Mouse (Mus musculus): ENCODE measurements around the gene B830017H08Rik. TPM values are rescaled to one million over a fixed set of nuclear protein-coding genes. Genes with fewer than 3 reads are reported as not detected.

B830017H08Rik gene
- polyA plus RNA-seq, 1 experiment from 2014 or later = not detected

- H3K4me2 ChIP-seq (replicated peaks; ENCODE audit: low read depth) = no peak overlapping the region
- DNase-seq (ENCODE audit: low spot score) (no peak), ATAC-seq (ENCODE audit: low FRiP score, low TSS enrichment) (no peak)
- H3K27me3 ChIP-seq (ENCODE audit: control insufficient read depth, insufficient read depth, low read length) = peaks cover 22% of the 10 kb centered on the region; the same call in 1 of the 2 replicates
- no peak overlapping the region for H3K9ac ChIP-seq (ENCODE audit: low read length)
- H3K4me3 ChIP-seq (ENCODE audit: low read depth, low read length) = no peak overlapping the region
- no peak for TF ChIP-seq EP300 (optimal IDR thresholded peaks at IDR 0.05)
- H3K27ac ChIP-seq (replicated peaks) = no peak overlapping the region
- 0 out of 2 replicates have a peak, but pooled peaks cover 3% of the 10 kb centered on the region for H3K36me3 ChIP-seq (ENCODE audit: control insufficient read depth, insufficient read depth, low read length)
- 43% methylated on average over 13 of the region's 13 CpGs for WGBS
- no peaks in the 10 kb centered on the region for H3K9me3 ChIP-seq (ENCODE audit: control insufficient read depth, low read length)
- no peaks in the 10 kb centered on the region for H3K4me1 ChIP-seq (replicated peaks; ENCODE audit: control insufficient read depth, insufficient read depth)
Measured at GRCm38 (mm10) chr16:17835481-17835880, 2.6 kb downstream of the B830017H08Rik start.

GRCm38 (mm10) chr16:17838051-17838450 lies 5.1 kb downstream of the B830017H08Rik start, which contains the start of gene Car15:
Gene Car15 (minus strand): TSS chr16:17838364.
- H3K4me3 ChIP-seq (ENCODE audit: low read depth, low read length) = no peak within 1 kb of the TSS
- no peak within 1 kb of the TSS for H3K4me2 ChIP-seq (replicated peaks; ENCODE audit: low read depth)
- 72% methylated on average over 6 of the region's 6 CpGs for WGBS
- no peaks in the 10 kb centered on the region for H3K9me3 ChIP-seq (ENCODE audit: control insufficient read depth, low read length)
- H3K27ac ChIP-seq (replicated peaks) = no peak within 1 kb of the TSS
- peaks cover 24% of the 10 kb centered on the region for H3K36me3 ChIP-seq (ENCODE audit: control insufficient read depth, insufficient read depth, low read length)
- TF ChIP-seq CTCF (IDR thresholded peaks at IDR 0.05; ENCODE audit: low read depth) (no peak), EP300 (optimal IDR thresholded peaks at IDR 0.05) (no peak)
- peaks cover 13% of the 10 kb centered on the region; the same call in 1 of the 2 replicates for H3K27me3 ChIP-seq (ENCODE audit: control insufficient read depth, insufficient read depth, low read length)
- no peak within 1 kb of the TSS for H3K9ac ChIP-seq (ENCODE audit: low read length)
- no peak for DNase-seq (ENCODE audit: low spot score)
- no peaks in the 10 kb centered on the region for H3K4me1 ChIP-seq (replicated peaks; ENCODE audit: control insufficient read depth, insufficient read depth)
- ATAC-seq (ENCODE audit: low FRiP score, low TSS enrichment) = no peak

- Histone ChIP-seq H3K9ac (ENCODE audit: low read length) (no peak overlapping the region), H3K36me3 (ENCODE audit: control insufficient read depth, insufficient read depth, low read length) (peaks cover 30% of the 10 kb centered on the region), H3K4me3 (ENCODE audit: low read depth, low read length) (no peak overlapping the region), H3K27me3 (ENCODE audit: control insufficient read depth, insufficient read depth, low read length) (peaks cover 3% of the 10 kb centered on the region; the same call in 1 of the 2 replicates), H3K27ac (replicated peaks) (no peak overlapping the region), H3K4me1 (replicated peaks; ENCODE audit: control insufficient read depth, insufficient read depth) (no peaks in the 10 kb centered on the region), H3K4me2 (replicated peaks; ENCODE audit: low read depth) (no peak overlapping the region), H3K9me3 (ENCODE audit: control insufficient read depth, low read length) (no peaks in the 10 kb centered on the region)
- 84% methylated on average over 4 of the region's 4 CpGs for WGBS
- TF ChIP-seq EP300 (optimal IDR thresholded peaks at IDR 0.05) (no peak), CTCF (IDR thresholded peaks at IDR 0.05; ENCODE audit: low read depth) (no peak)
- no peak for ATAC-seq (ENCODE audit: low FRiP score, low TSS enrichment)
- no peak for DNase-seq (ENCODE audit: low spot score)
Measured at GRCm38 (mm10) chr16:17839976-17840375, 7.1 kb downstream of the B830017H08Rik start.

GRCm38 (mm10) chr16:17842437-17842836 lies 9.5 kb downstream of the B830017H08Rik start:
- Histone ChIP-seq H3K27me3 (ENCODE audit: control insufficient read depth, insufficient read depth, low read length) (no peaks in the 10 kb centered on the region), H3K36me3 (ENCODE audit: control insufficient read depth, insufficient read depth, low read length) (peaks cover 40% of the 10 kb centered on the region), H3K27ac (replicated peaks) (no peak overlapping the region), H3K4me3 (ENCODE audit: low read depth, low read length) (no peak overlapping the region), H3K4me2 (replicated peaks; ENCODE audit: low read depth) (no peak overlapping the region), H3K9me3 (ENCODE audit: control insufficient read depth, low read length) (no peaks in the 10 kb centered on the region), H3K9ac (ENCODE audit: low read length) (no peak overlapping the region), H3K4me1 (replicated peaks; ENCODE audit: control insufficient read depth, insufficient read depth) (no peaks in the 10 kb centered on the region)
- TF ChIP-seq CTCF (IDR thresholded peaks at IDR 0.05; ENCODE audit: low read depth) (no peak), EP300 (optimal IDR thresholded peaks at IDR 0.05) (no peak)
- 91% methylated on average over 7 of the region's 7 CpGs for WGBS
- ATAC-seq (ENCODE audit: low FRiP score, low TSS enrichment) = no peak
- DNase-seq (ENCODE audit: low spot score) = no peak

GRCm38 (mm10) chr16:17843701-17844365 lies 10.9 kb downstream of the B830017H08Rik start:
- whole genome bisulfite sequencing = 87% methylated on average over 10 of the region's 10 CpGs
- Histone ChIP-seq H3K36me3 (ENCODE audit: control insufficient read depth, insufficient read depth, low read length) (peaks cover 46% of the 10 kb centered on the region), H3K4me3 (ENCODE audit: low read depth, low read length) (no peak overlapping the region), H3K9ac (ENCODE audit: low read length) (no peak overlapping the region), H3K27me3 (ENCODE audit: control insufficient read depth, insufficient read depth, low read length) (no peaks in the 10 kb centered on the region), H3K9me3 (ENCODE audit: control insufficient read depth, low read length) (no peaks in the 10 kb centered on the region), H3K27ac (replicated peaks) (no peak overlapping the region), H3K4me1 (replicated peaks; ENCODE audit: control insufficient read depth, insufficient read depth) (no peaks in the 10 kb centered on the region), H3K4me2 (replicated peaks; ENCODE audit: low read depth) (no peak overlapping the region)
- no peak for DNase-seq (ENCODE audit: low spot score)
- no peak for ATAC-seq (ENCODE audit: low FRiP score, low TSS enrichment)
- TF ChIP-seq CTCF (IDR thresholded peaks at IDR 0.05; ENCODE audit: low read depth) (no peak), EP300 (optimal IDR thresholded peaks at IDR 0.05) (no peak)

GRCm38 (mm10) chr16:17848431-17848830 lies 15.5 kb downstream of the B830017H08Rik start:
- no peaks in the 10 kb centered on the region for H3K4me1 ChIP-seq (replicated peaks; ENCODE audit: control insufficient read depth, insufficient read depth)
- H3K4me2 ChIP-seq (replicated peaks; ENCODE audit: low read depth) = no peak overlapping the region
- 94% methylated on average over 6 of the region's 6 CpGs for WGBS
- TF ChIP-seq EP300 (optimal IDR thresholded peaks at IDR 0.05) (no peak), CTCF (IDR thresholded peaks at IDR 0.05; ENCODE audit: low read depth) (no peak)
- no peaks in the 10 kb centered on the region for H3K27me3 ChIP-seq (ENCODE audit: control insufficient read depth, insufficient read depth, low read length)
- no peaks in the 10 kb centered on the region for H3K9me3 ChIP-seq (ENCODE audit: control insufficient read depth, low read length)
- no peak overlapping the region for H3K9ac ChIP-seq (ENCODE audit: low read length)
- ATAC-seq (ENCODE audit: low FRiP score, low TSS enrichment) (no peak), DNase-seq (ENCODE audit: low spot score) (no peak)
- H3K27ac ChIP-seq (replicated peaks) = no peak overlapping the region
- no peak overlapping the region for H3K4me3 ChIP-seq (ENCODE audit: low read depth, low read length)
- peaks cover 35% of the 10 kb centered on the region for H3K36me3 ChIP-seq (ENCODE audit: control insufficient read depth, insufficient read depth, low read length)

Data from stomach, postnatal 0 days (tissue).